Mouse (Mus musculus) gastrocnemius, adult 2 months (tissue): ENCODE data around the gene Cxcr1. TPM values are rescaled to one million over a fixed set of nuclear protein-coding genes. Genes with fewer than 3 reads are reported as not detected.
"Not testable (repeated sequence)": the region's sequence is repeated elsewhere in the genome, so short reads cannot be mapped to it uniquely, and the experiment has no call there.

ENCODE experiments used
- DNase-seq: peaks from one replicate; pipeline ENCODE4 v3.0.0; 2022
- H3K27ac ChIP-seq: fragments of 200-600 bp; 2 replicates; pipeline ENCODE4 v1.8.1; 2022; ENCODE audit warnings: mild to moderate bottlenecking
- H3K4me3 ChIP-seq: fragments of 200-600 bp; 2 replicates; pipeline ENCODE4 v1.8.1; 2022; ENCODE audit warnings: mild to moderate bottlenecking, moderate library complexity
- CTCF ChIP-seq: fragments of 200-600 bp; IDR thresholded peaks from 2 replicates; pipeline ENCODE4 v1.8.1; 2022; ENCODE audit warnings: antibody characterized with exemption, mild to moderate bottlenecking, moderate library complexity
- intact Hi-C: fragments of 180-260 bp; cut with DNase I; formaldehyde crosslinking; loops from one replicate; pipeline ENCODE4 v1.15.1; 2025
- total RNA-seq, 2 experiments: library from RNA; stranded (reverse); gene quantifications; 2 replicates each; pipeline ENCODE4 v1.2.3; 2021

Gene Cxcr1
- total RNA-seq, 2 experiments from 2014 or later, result not detected

DNA sequence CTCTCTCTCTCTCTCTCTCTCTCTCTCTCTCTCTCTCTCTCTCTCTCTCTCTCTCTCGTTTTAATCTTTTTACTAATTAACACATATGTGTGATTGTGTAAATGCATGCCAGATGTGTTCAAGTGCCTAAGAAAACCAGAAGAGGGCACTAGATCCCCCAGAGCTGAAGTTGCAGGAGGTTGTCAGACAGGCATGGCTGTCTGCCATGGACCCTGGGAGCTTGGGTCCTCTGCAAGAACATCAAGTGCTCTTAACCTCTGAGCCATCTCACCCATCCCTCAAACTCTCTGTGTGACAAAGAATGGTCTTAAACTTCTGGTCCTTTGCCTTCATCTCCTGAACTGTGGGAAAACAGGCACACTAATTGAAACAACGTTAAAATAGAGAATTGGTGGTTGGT lies 11.4 kb downstream of the Cxcr1 start:
- no peak for TF ChIP-seq CTCF
- H3K4me3 ChIP-seq, result no peak overlapping the region
- no peak for DNase-seq
- no peak overlapping the region for H3K27ac ChIP-seq
- intact Hi-C loops, result no loop called here

DNA sequence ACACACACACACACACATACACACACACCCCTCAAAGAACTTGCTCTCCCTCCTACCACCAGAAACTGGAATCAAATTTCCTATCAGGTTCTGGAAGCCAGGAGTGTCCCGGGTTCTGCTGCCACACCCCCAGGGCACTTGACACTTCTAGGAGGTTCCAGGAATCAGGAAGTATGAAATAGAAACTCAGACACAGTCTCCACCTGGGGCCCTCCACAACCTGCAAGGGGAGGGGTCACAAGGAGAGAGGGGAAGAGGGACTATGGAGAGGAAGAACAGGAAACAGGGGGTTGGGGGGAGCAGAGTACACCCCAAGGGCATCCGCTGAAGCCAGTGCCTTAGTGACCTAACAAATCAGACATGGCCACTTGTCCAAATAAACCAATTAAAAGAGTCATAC lies 13.0 kb downstream of the Cxcr1 start:
- no peak for DNase-seq
- intact Hi-C loops, result no loop called here
- no peak for TF ChIP-seq CTCF
- H3K4me3 ChIP-seq, result no peak overlapping the region
- no peak overlapping the region for H3K27ac ChIP-seq

DNA sequence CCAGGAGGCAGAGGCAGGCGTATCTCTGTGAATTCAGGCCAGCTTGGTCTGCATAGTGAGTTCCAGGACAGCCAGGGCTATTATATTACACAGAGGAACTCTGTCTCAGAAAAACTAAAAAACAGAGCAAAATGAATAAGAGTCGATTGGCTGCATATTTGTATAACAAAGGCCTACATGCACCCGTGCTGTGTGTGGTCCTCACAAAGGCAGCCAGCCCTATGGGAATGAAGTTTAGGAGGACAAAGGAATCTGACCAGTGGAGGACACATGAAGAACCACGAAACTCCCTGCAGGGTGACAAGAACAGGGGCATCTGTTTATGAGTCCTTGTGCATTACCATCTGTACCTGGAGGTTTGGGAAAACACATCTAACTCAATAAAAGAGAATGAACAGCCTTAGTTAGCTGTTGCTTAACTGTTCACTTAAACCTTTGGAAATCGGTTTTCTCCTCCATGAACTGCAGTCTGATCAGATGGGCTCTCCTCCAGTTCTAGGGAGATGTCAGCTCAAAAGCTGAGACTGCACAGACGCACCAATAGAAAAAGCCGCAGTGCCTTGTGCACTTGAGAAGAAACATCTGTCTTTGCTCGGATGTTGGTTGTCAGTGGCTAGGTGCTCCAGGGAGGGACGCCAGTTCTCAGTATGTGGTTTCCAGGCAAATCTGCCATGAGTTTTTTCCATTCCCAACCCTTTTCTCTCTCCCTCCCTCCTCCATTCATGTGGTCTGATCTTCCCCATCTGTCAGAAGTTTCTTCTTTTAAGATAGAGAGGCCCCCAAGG lies 14.6 kb downstream of the Cxcr1 start:
- Histone ChIP-seq H3K27ac (no peak overlapping the region), H3K4me3 (no peak overlapping the region)
- intact Hi-C loops, result no loop called here
- no peak for TF ChIP-seq CTCF
- no peak for DNase-seq

DNA sequence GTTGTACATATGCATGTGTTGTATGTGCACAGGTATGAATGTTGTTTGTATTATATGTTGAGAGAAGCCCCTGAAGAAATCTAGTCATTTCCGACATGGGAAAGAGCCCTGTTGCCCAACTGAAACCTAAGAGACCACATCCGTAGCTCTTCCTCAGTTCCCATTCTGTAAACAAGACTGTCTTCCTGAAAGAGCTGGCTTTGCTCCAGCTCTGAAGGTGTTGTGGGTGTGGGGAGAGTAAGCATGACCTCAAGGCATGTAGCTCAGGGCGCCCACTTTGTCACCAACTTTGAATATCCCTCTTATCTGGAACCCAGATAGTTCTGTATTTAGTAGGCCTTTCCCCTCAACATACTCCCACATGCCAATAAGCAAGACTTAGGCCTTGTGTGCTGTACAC lies 15.8 kb downstream of the Cxcr1 start:
- intact Hi-C loops, result no loop called here
- Histone ChIP-seq H3K27ac (no peak overlapping the region), H3K4me3 (no peak overlapping the region)
- no peak for DNase-seq
- no peak for TF ChIP-seq CTCF

DNA sequence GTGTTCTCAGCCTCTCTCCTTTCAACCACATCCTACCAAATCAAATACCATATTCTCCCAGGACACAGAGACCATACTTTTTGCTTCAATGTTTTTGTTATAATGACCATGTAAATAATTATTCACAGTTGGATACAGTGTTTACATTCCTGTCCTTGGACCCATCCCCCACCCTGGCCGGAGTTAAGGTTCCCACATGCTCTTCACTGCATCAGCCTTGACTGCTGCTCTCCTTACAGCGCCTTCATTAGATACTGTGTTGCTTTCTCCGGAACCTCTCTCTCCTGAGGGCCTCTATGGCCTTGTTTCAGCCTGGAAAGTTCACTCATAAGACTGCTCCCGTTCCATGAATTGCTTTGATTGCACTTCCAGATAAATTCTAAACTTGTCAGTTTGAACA lies 18.7 kb downstream of the Cxcr1 start:
- intact Hi-C loops, result no loop called here
- Histone ChIP-seq H3K27ac (no peak overlapping the region), H3K4me3 (no peak overlapping the region)
- DNase-seq, result no peak
- TF ChIP-seq CTCF, result no peak

DNA sequence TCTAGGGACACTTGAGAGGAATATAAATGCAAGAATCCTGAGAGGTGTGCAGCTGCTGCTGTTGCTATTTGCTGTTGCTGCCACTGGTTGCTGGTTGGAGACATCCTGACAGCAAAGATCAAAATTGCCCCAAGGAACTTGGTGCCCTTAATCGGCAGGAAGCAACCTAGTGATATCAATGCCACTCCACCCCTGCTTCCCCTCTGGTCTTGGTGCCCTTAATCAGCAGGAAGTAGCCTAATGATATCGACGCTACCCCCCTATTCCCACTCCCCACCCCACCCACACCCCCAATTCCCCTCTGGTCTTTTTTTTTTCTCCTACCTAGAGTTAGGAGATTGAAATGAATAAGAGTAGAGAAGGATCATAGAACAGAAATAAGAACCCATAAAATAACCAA lies 21.7 kb downstream of the Cxcr1 start:
- DNase-seq, result no peak
- no peak for TF ChIP-seq CTCF
- Histone ChIP-seq H3K27ac (no peak overlapping the region), H3K4me3 (no peak overlapping the region)
- intact Hi-C loops, result no loop called here

DNA sequence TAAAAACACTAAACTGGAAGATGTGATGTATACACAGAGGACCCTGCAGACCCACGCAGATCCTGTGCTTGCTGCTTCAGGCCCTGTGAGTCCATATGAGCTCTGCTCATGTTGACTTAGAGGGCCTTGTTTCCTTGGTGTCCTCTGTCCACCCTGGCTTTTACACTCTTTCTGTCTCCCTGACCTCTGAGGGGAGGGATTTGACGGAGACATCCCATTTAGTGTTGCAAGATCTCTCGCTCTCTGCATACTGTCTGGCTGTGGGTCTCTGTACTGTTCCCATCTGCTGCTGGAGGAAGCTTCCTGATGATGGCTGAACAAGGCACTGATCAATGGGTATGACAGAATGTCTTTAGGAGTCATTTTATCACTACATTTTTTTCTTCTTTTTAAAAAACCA lies 24.7 kb downstream of the Cxcr1 start:
- Histone ChIP-seq H3K27ac (no peak overlapping the region), H3K4me3 (no peak overlapping the region)
- no peak for TF ChIP-seq CTCF
- DNase-seq, result no peak
- intact Hi-C loops, result no loop called here

DNA sequence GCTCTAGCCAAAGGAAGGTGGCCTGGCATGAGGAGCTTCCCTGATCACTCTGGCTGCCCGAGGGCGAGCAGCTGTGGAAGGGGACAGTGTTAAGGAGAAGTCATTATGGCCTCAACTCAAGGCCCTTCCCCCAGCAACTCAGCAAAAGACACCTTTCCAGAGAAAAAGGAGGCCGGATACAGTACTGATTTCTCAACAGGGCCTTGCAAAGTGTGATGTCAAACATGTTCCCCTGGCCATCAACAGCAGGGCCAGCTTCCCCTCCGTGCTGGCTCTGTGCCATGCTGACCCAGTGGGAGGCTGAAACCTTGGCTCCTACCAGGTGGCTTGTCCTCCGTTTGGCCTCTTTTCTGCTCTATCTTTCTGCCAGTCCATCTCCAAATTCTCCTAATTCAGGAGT lies 27.3 kb downstream of the Cxcr1 start:
- no peak for DNase-seq
- no peak overlapping the region for H3K27ac ChIP-seq
- TF ChIP-seq CTCF, result no peak
- no peak overlapping the region for H3K4me3 ChIP-seq
- intact Hi-C loops, result no loop called here

DNA sequence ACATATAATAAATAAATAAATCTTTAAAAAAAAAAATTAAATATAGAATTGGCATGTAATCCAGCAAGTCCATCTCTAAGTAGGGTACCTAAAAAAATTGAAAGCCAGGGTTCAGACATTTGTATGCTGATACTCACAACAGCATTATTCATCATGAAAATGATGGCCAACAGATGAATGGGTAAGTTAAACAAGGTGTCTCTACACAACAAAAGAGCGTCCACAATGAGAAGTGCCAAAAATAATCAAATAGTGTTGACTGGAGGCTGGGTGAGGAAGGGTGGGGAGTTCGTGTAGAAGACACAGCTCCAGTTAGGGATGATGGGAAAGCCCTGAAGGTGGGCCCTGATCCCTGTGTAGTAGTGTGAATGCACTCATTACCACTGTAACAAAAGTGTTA lies 34.4 kb downstream of the Cxcr1 start:
- Histone ChIP-seq H3K4me3 (no peak overlapping the region), H3K27ac (no peak overlapping the region)
- no peak for DNase-seq
- TF ChIP-seq CTCF, result no peak
- intact Hi-C loops, result no loop called here

DNA sequence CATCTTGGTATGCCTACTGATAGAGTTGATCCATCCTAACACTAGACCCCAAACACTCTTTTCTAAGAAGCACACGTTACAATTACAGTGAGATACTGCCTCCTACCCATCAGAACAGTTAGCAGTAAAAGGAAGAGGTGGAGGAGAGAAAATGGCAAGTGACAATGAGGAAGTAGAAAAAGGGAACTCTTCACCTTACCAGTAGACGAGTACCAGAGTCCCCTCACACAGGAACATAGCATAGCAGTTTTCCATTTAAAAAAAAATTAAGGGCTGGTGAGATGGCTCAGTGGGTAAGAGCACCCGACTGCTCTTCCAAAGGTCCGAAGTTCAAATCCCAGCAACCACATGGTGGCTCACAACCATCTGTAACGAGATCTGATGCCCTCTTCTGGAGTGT lies 34.8 kb downstream of the Cxcr1 start:
- DNase-seq, intact Hi-C loops, H3K4me3 ChIP-seq, H3K27ac ChIP-seq: not testable (repeated sequence)

DNA sequence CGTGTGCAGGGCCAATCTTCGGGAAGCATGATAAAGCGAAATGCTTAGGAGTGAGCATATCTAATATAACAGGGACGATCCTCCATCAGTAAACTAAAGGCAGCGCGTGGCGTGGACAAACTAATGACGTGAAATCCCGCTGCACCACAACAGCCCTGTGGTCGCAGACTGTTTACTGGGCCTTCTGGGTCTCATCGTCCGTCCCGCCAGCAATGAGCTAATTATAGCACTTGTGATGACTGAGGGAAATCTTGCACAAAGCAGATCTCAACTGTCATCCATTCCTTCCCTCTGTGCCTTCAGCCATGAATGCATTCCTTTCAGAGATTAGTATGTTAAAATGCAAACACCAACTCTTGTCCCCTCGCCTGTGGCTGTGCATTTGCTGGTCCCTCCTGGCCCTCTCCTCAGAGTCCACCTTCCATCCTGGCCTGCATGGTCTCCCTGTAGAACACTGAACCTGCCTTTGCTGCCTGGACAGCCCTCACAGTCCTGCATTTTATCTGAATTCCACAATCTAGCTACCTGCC lies 38.0 kb downstream of the Cxcr1 start:
- Histone ChIP-seq H3K27ac (no peak overlapping the region), H3K4me3 (no peak overlapping the region)
- no peak for DNase-seq
- TF ChIP-seq CTCF, result no peak
- intact Hi-C loops, result no loop called here

DNA sequence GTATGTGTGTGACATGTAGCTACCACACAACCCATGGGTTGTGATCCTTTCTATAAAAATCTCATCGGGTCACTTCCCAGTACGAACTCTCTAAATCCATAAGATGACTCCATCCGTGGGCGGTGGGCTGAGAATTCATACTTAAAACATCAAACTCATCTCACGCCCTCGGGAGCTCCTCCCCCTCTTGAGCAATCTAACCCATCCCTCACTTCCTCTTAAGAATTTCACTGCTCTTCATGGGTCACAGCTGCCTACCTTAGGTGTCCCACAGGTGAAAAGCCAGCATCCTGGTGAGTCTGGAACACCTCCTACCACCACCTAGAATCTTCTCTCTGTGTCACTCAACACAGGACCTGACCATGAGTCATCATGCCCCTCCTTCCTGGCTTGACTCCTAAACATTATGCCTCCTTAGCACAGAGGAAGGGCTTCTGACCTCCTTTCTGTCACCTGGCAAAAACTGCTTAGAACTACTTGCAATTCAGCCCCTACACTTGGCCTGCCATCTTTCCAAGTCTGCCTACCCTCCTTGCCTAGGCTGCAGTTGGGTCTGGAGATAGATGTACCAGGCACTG lies 38.9 kb downstream of the Cxcr1 start:
- intact Hi-C loops, result no loop called here
- no peak for DNase-seq
- Histone ChIP-seq H3K4me3 (no peak overlapping the region), H3K27ac (no peak overlapping the region)
- no peak for TF ChIP-seq CTCF

DNA sequence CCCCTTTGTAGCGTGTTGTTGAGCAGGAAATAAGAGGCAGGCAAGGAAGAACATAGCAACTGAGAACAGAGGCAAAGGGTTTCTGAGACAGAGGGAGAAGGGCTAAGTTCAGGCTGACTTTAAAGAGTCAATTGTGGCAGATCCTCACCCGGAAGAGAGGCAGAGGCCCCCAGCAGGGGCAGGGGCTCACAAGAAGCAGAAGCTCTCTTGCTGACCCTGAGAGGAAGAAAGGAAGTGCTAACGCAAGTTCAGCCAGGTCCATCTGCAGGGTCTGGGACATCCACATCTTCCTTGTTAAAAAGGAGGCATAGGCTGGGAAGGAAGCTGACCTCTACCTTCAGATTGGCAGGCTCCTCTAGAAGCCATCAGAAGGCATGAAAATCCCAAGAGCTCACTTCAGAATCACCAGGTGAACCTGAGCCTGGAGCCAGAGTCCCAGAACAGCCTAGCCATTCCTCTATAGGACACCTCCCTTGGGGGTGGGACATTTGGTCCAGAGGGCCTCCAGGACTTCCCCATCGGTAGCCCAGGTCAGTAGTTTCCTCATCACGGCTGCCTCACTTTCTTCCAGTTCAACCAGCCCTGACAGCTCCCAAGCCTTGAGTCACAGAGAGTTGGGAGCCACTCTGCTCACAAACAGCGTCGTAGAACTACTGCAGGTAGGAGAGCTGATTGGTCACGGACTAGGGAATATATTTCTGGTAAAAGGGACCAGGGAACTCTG lies 40.8 kb downstream of the Cxcr1 start, which contains the start of gene Cxcr2:
TSS of gene Cxcr2 (plus strand) at position 529 of the 724 bp plus-strand sequence.
- DNase-seq, result no peak
- intact Hi-C loops, result no loop called here
- TF ChIP-seq CTCF, result no peak
- Histone ChIP-seq H3K4me3 (no peak within 1 kb of the TSS), H3K27ac (no peak within 1 kb of the TSS)
